Mouse (Mus musculus) ES-E14 (cell line): ENCODE results near the gene Slc41a3. TPM values are rescaled to one million over a fixed set of nuclear protein-coding genes. Genes with fewer than 3 reads are reported as not detected.

Experiments used
- DNase-seq: peaks from one replicate; pipeline ENCODE4 v3.0.0-alpha.2; 2013; ENCODE audit warnings: low read depth, low spot score
- H3K27ac ChIP-seq: 2 replicates; pipeline ENCODE4 v1.5.1; 2012; ENCODE audit warnings: low read depth, mild to moderate bottlenecking, low read length, moderate library complexity, mixed read lengths; ENCODE audit not compliant: poor library complexity, insufficient read depth, severe bottlenecking
- H3K36me3 ChIP-seq: 2 replicates; pipeline ENCODE4 v1.6.1; 2012; ENCODE audit warnings: mild to moderate bottlenecking, low read length, moderate library complexity, mixed read lengths; ENCODE audit not compliant: control insufficient read depth, poor library complexity, insufficient read depth, severe bottlenecking
- H3K4me1 ChIP-seq, 2 experiments: fragments of 150-350 bp in 1 of 2; sonication (generic) in 1 of 2; 2 replicates each; pipeline ENCODE4 v1.6.1; 2012; ENCODE audit warnings: low read length in 2 of 2, mild to moderate bottlenecking in 1 of 2, mixed read lengths in 1 of 2; ENCODE audit not compliant: control insufficient read depth in 2 of 2, insufficient read depth in 2 of 2, poor library complexity in 1 of 2
- H3K4me3 ChIP-seq, 2 experiments: fragments of 150-350 bp in 1 of 2; sonication (generic) in 1 of 2; 2 replicates each; pipeline ENCODE4 v1.5.1; 2012; ENCODE audit warnings: low read length in 2 of 2, low read depth in 1 of 2, mild to moderate bottlenecking in 1 of 2, mixed read lengths in 1 of 2; ENCODE audit not compliant: insufficient read depth in 1 of 2, poor library complexity in 1 of 2, severe bottlenecking in 1 of 2
- H3K9ac ChIP-seq: 2 replicates; pipeline ENCODE4 v1.6.1; 2012; ENCODE audit warnings: low read depth, mild to moderate bottlenecking, low read length, mixed read lengths; ENCODE audit not compliant: poor library complexity, insufficient read depth, severe bottlenecking
- H3K9me3 ChIP-seq: fragments of 150-350 bp; sonication (generic); 2 replicates; pipeline ENCODE4 v1.6.1; 2012; ENCODE audit warnings: low read depth, mild to moderate bottlenecking, low read length; ENCODE audit not compliant: control insufficient read depth, insufficient read depth
- CHD2 ChIP-seq: IDR thresholded peaks from 2 replicates; pipeline ENCODE4 v1.6.1; 2014; ENCODE audit warnings: mild to moderate bottlenecking, low read depth, low read length, inconsistent platforms
- HCFC1 ChIP-seq: IDR thresholded peaks from 2 replicates; pipeline ENCODE4 v1.6.1; 2012; ENCODE audit warnings: low read length, inconsistent platforms, borderline replicate concordance; ENCODE audit not compliant: insufficient read depth
- MAFK ChIP-seq: IDR thresholded peaks from 2 replicates; pipeline ENCODE4 v1.6.1; 2014; ENCODE audit warnings: mild to moderate bottlenecking, low read depth, low read length, inconsistent platforms; ENCODE audit not compliant: insufficient read depth
- ZC3H11A ChIP-seq: IDR thresholded peaks from 2 replicates; pipeline ENCODE4 v1.6.1; 2012; ENCODE audit warnings: low read depth, mild to moderate bottlenecking, inconsistent platforms, low read length, borderline replicate concordance
- ZNF384 ChIP-seq: IDR thresholded peaks from 2 replicates; pipeline ENCODE4 v1.6.1; 2012; ENCODE audit warnings: low read depth, low read length, inconsistent platforms
- in situ Hi-C, 2 experiments: fragments of 600-800 bp; cut with MboI; formaldehyde crosslinking; loops; one replicate each; pipeline ENCODE4 v1.15.1; 2025; ENCODE audit warnings: low sequenced_read_pairs in 2 of 2, inconsistent platforms in 1 of 2; ENCODE audit not compliant: unreplicated experiment in 2 of 2
- total RNA-seq: library from RNA; depleted of rRNA; stranded (reverse); fragments of 300-350 nt; gene quantifications from 2 replicates; pipeline ENCODE4 v1.2.3, GENCODE M21; 2012

Gene Slc41a3
- total RNA-seq, 1 experiment, result 3.2 TPM

- Histone ChIP-seq H3K4me3 (peak overlapping the region in 1 of 2 experiments; percentile 11; a peak in 1 of 4 replicates), H3K9ac (peak overlapping the region; percentile 46), H3K9me3 (no peaks in the 10 kb centered on the region), H3K27ac (no peak overlapping the region), H3K4me1 (peaks cover 0 to 26% of the 10 kb centered on the region in 2 experiments; a peak in 1 of 4 replicates), H3K36me3 (no peaks in the 10 kb centered on the region; the same call in 1 of the 2 replicates)
- DNase-seq, result no peak
- TF ChIP-seq MAFK, result no peak
- no peak for TF ChIP-seq ZC3H11A
- TF ChIP-seq HCFC1, result no peak
- no peak for TF ChIP-seq CHD2
- no peak for TF ChIP-seq ZNF384
- in situ Hi-C loops, result no loop called here
Measured at GRCm38 (mm10) chr6:90660398-90661028, 56.0 kb downstream of the Slc41a3 start.

GRCm38 (mm10) chr6:90661029-90661399 lies 56.5 kb downstream of the Slc41a3 start:
- Histone ChIP-seq H3K27ac (no peak overlapping the region; the same call in 1 of the 2 replicates), H3K4me3 (peak overlapping the region in 1 of 2 experiments; percentile 11; a peak in 1 of 4 replicates), H3K4me1 (peaks cover 0 to 26% of the 10 kb centered on the region in 2 experiments; a peak in 1 of 4 replicates), H3K36me3 (peaks cover 2% of the 10 kb centered on the region; the same call in 1 of the 2 replicates), H3K9ac (peak overlapping the region; percentile 20), H3K9me3 (no peaks in the 10 kb centered on the region)
- TF ChIP-seq CHD2, result no peak
- no peak for TF ChIP-seq ZC3H11A
- no peak for TF ChIP-seq MAFK
- TF ChIP-seq HCFC1, result no peak
- TF ChIP-seq ZNF384, result no peak
- in situ Hi-C loops, result no loop called here
- DNase-seq, result peak; percentile 28

DNA sequence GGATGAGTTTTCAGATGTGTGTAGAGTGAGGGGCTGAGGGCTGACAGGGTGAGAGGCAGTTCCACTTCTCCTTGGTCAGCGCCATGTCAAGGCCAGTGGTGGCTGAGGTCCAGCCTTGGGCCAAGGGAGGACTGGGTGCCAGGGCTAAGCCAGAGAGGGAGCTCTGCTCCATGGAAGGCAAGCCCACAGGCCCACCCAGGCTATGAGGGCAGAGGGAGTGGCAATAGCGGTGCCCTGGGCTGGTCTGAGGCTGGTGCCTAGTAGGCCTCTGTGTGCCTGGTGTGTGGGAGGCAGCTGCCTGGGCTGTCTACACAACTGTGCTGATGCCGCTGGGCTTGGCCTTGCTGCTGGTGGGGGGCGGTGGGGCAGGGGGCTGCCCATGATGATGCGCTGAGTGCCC lies 57.6 kb downstream of the Slc41a3 start:
- TF ChIP-seq ZNF384, result no peak
- TF ChIP-seq CHD2, result no peak
- TF ChIP-seq HCFC1, result no peak
- TF ChIP-seq MAFK, result no peak
- TF ChIP-seq ZC3H11A, result no peak
- peaks cover 2% of the 10 kb centered on the region; the same call in 1 of the 2 replicates for H3K36me3 ChIP-seq

GRCm38 (mm10) chr6:90663736-90664135 lies 59.2 kb downstream of the Slc41a3 start:
- in situ Hi-C loops, result no loop called here
- no peak for TF ChIP-seq ZNF384
- no peak for TF ChIP-seq MAFK
- TF ChIP-seq ZC3H11A, result no peak
- no peak for TF ChIP-seq CHD2
- no peak for TF ChIP-seq HCFC1

More for the DNA sequence above, 57.6 kb downstream of the Slc41a3 start:
- H3K9me3 ChIP-seq, result no peaks in the 10 kb centered on the region
- H3K4me1 ChIP-seq, result peaks cover 0 to 26% of the 10 kb centered on the region in 2 experiments; a peak in 1 of 4 replicates
- DNase-seq, result no peak
- H3K4me3 ChIP-seq, result peak overlapping the region in 1 of 2 experiments; percentile 24; a peak in 1 of 4 replicates
- H3K9ac ChIP-seq, result no peak overlapping the region
- no peak overlapping the region for H3K27ac ChIP-seq
- in situ Hi-C loops, result no loop called here

More at GRCm38 (mm10) chr6:90663736-90664135, 59.2 kb downstream of the Slc41a3 start:
- H3K9me3 ChIP-seq, result no peaks in the 10 kb centered on the region
- DNase-seq, result no peak
- H3K27ac ChIP-seq, result no peak overlapping the region
- no peak overlapping the region for H3K9ac ChIP-seq
- H3K4me1 ChIP-seq, result peaks cover 0 to 26% of the 10 kb centered on the region in 2 experiments; a peak in 1 of 4 replicates
- peaks cover 5% of the 10 kb centered on the region; the same call in 1 of the 2 replicates for H3K36me3 ChIP-seq
- H3K4me3 ChIP-seq, result no peak overlapping the region
